19 mouse cellular contexts compared by ENCODE assay signal in the genomic region with DNA sequence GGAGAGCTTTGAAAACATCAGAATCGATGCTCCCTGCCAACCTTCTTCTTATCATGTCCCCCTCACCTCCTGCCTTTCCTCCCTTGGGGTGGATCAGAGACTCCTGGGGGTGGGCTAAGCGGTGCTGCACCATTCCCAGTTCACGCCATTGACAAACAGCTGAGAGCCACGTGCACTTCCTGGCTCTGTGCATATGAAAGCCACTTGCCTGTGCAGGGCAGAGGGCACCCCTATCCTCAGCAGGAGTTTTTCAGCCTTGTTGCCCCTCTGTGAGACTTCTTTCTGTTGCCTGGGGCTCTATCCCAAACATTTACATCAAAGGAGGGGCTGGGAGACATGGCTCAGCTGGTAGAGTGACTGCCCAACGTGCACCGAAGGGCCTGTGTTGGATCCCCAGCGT.
DNase-seq lines count a peak whose midpoint lies in the region; ATAC-seq and TF ChIP-seq lines count a peak whose summit lies in the region.
"Had no signal": no experiment of that assay in that cellular context is flagged by ENCODE, and none has a peak within 500 bp of the region (broad histone marks: within the 10 kb centered on the region; RNA-seq: fewer than 3 reads in every experiment).

No protein-coding gene starts in this region.

- no peak overlapping the region for H3K9ac ChIP-seq in hindbrain, embryonic 12.5 days
- no peak overlapping the region for H3K9ac ChIP-seq in neural tube, embryonic 15.5 days (replicated peaks)
- H3K9ac ChIP-seq in stomach, postnatal 0 days (ENCODE audit: low read length) = no peak overlapping the region; the same call in 1 of the 2 replicates
- H3K9ac ChIP-seq: heart, embryonic 13.5 days; hindbrain, embryonic 13.5 days had no signal

- ATAC-seq in hindbrain, embryonic 12.5 days (ENCODE audit: low FRiP score) = no peak
- no peak for ATAC-seq in neural tube, embryonic 15.5 days (ENCODE audit: low FRiP score)
- ATAC-seq in stomach, postnatal 0 days (ENCODE audit: low FRiP score, low TSS enrichment) = no peak
- ATAC-seq: activated CD4-positive, CD25-positive, alpha-beta regulatory T cell, adult 4 months; forebrain, embryonic 14.5 days; hindbrain, postnatal 0 days had no signal

- H3K4me2 ChIP-seq in hindbrain, embryonic 12.5 days (replicated peaks) = no peak overlapping the region
- H3K4me2 ChIP-seq in neural tube, embryonic 15.5 days = no peak overlapping the region
- no peak overlapping the region for H3K4me2 ChIP-seq in stomach, postnatal 0 days (replicated peaks; ENCODE audit: low read depth)
- H3K4me2 ChIP-seq: hindbrain, embryonic 13.5 days had no signal

- no peak for TF ChIP-seq CTCF in stomach, postnatal 0 days (IDR thresholded peaks at IDR 0.05; ENCODE audit: low read depth)

- intact Hi-C loops in left cerebral cortex, postnatal 10 days (cut with DNase I) = no loop called here
- intact Hi-C loops in left cerebral cortex, postnatal 14 days (cut with DNase I) = no loop called here

- DNase-seq in hindbrain, embryonic 10.5 days (ENCODE audit: low spot score) = peak; percentile 33
- peak; percentile 33 for DNase-seq in neural tube, embryonic 10.5 days (ENCODE audit: extremely low spot score, low spot score)
- DNase-seq in embryonic facial prominence, embryonic 10.5 days (ENCODE audit: low spot score) = no peak
- DNase-seq in stomach, postnatal 0 days (ENCODE audit: low spot score) = peak; percentile 25
- DNase-seq in left cerebral cortex, postnatal 10 days (ENCODE audit: extremely low spot score in 1 of 2, low spot score in 2 of 2) = no peak
- DNase-seq in left cerebral cortex, postnatal 14 days (ENCODE audit: low spot score in 2 of 2) = no peak
- DNase-seq: cerebellum, adult 18-20 months; cerebellum, adult 9-11 months; cerebellum, postnatal 36 days; gastrocnemius, postnatal 36 days; heart, adult 18-20 months; heart, postnatal 36 days had no signal

- H3K27ac ChIP-seq in hindbrain, embryonic 10.5 days = peak overlapping the region; percentile 9; the same call in 1 of the 2 replicates
- no peak overlapping the region for H3K27ac ChIP-seq in hindbrain, embryonic 12.5 days
- H3K27ac ChIP-seq in neural tube, embryonic 15.5 days (replicated peaks) = no peak overlapping the region
- peak overlapping the region; percentile 66 for H3K27ac ChIP-seq in embryonic facial prominence, embryonic 10.5 days (replicated peaks)
- no peak overlapping the region for H3K27ac ChIP-seq in stomach, postnatal 0 days (replicated peaks)
- H3K27ac ChIP-seq: heart, embryonic 13.5 days; hindbrain, embryonic 13.5 days; hindbrain, postnatal 0 days had no signal

- peaks cover 20% of the 10 kb centered on the region for H3K4me1 ChIP-seq in hindbrain, embryonic 10.5 days (replicated peaks)
- peaks cover 5% of the 10 kb centered on the region for H3K4me1 ChIP-seq in hindbrain, embryonic 12.5 days
- H3K4me1 ChIP-seq in neural tube, embryonic 15.5 days = peaks cover 10% of the 10 kb centered on the region
- peaks cover 48% of the 10 kb centered on the region for H3K4me1 ChIP-seq in embryonic facial prominence, embryonic 10.5 days
- 0 out of 2 replicates have a peak, but pooled peaks cover 6% of the 10 kb centered on the region for H3K4me1 ChIP-seq in stomach, postnatal 0 days (replicated peaks; ENCODE audit: control insufficient read depth, insufficient read depth)

- H3K36me3 ChIP-seq in hindbrain, embryonic 10.5 days = no peaks in the 10 kb centered on the region
- no peaks in the 10 kb centered on the region for H3K36me3 ChIP-seq in hindbrain, embryonic 12.5 days
- no peaks in the 10 kb centered on the region for H3K36me3 ChIP-seq in neural tube, embryonic 15.5 days
- H3K36me3 ChIP-seq in embryonic facial prominence, embryonic 10.5 days (replicated peaks) = no peaks in the 10 kb centered on the region
- no peaks in the 10 kb centered on the region for H3K36me3 ChIP-seq in stomach, postnatal 0 days (ENCODE audit: control insufficient read depth, insufficient read depth, low read length)
- H3K36me3 ChIP-seq: heart, embryonic 13.5 days; hindbrain, embryonic 13.5 days had no signal

- 14% methylated on average over 7 of the region's 7 CpGs for WGBS in hindbrain, embryonic 10.5 days
- 15% methylated on average over 7 of the region's 7 CpGs for WGBS in hindbrain, embryonic 12.5 days
- 30% methylated on average over 7 of the region's 7 CpGs for WGBS in neural tube, embryonic 15.5 days
- 36% methylated on average over 7 of the region's 7 CpGs for WGBS in embryonic facial prominence, embryonic 10.5 days
- 57% methylated on average over 7 of the region's 7 CpGs for WGBS in stomach, postnatal 0 days

- no peaks in the 10 kb centered on the region for H3K9me3 ChIP-seq in hindbrain, embryonic 10.5 days
- H3K9me3 ChIP-seq in hindbrain, embryonic 12.5 days (replicated peaks) = no peaks in the 10 kb centered on the region
- no peaks in the 10 kb centered on the region for H3K9me3 ChIP-seq in neural tube, embryonic 15.5 days (replicated peaks)
- no peaks in the 10 kb centered on the region for H3K9me3 ChIP-seq in embryonic facial prominence, embryonic 10.5 days
- H3K9me3 ChIP-seq in stomach, postnatal 0 days (ENCODE audit: control insufficient read depth, low read length) = no peaks in the 10 kb centered on the region
- H3K9me3 ChIP-seq: heart, embryonic 13.5 days; hindbrain, embryonic 13.5 days had no signal

- peaks cover 35% of the 10 kb centered on the region for H3K27me3 ChIP-seq in hindbrain, embryonic 10.5 days (ENCODE audit: insufficient read depth, poor library complexity, severe bottlenecking)
- no peaks in the 10 kb centered on the region for H3K27me3 ChIP-seq in hindbrain, embryonic 12.5 days
- no peaks in the 10 kb centered on the region for H3K27me3 ChIP-seq in neural tube, embryonic 15.5 days (replicated peaks)
- peaks cover 78% of the 10 kb centered on the region for H3K27me3 ChIP-seq in embryonic facial prominence, embryonic 10.5 days (replicated peaks; ENCODE audit: low read depth, poor library complexity, severe bottlenecking)
- H3K27me3 ChIP-seq in stomach, postnatal 0 days (ENCODE audit: control insufficient read depth, insufficient read depth, low read length) = no peaks in the 10 kb centered on the region
- H3K27me3 ChIP-seq: hindbrain, embryonic 13.5 days had no signal

- TF ChIP-seq EP300 in stomach, postnatal 0 days (optimal IDR thresholded peaks at IDR 0.05) = no peak

- H3K4me3 ChIP-seq in hindbrain, embryonic 10.5 days = no peak overlapping the region
- no peak overlapping the region for H3K4me3 ChIP-seq in hindbrain, embryonic 12.5 days
- no peak overlapping the region for H3K4me3 ChIP-seq in neural tube, embryonic 15.5 days (replicated peaks)
- H3K4me3 ChIP-seq in embryonic facial prominence, embryonic 10.5 days = no peak overlapping the region
- no peak overlapping the region for H3K4me3 ChIP-seq in stomach, postnatal 0 days (ENCODE audit: low read depth, low read length)
- H3K4me3 ChIP-seq: heart, embryonic 13.5 days; hindbrain, embryonic 13.5 days had no signal

Comparison
In these comparisons a context has a peak if more than half of its experiments do, and no peak if none do; other contexts are left out.
1. H3K27ac ChIP-seq: peak in hindbrain, embryonic 10.5 days (single experiment) and embryonic facial prominence, embryonic 10.5 days (single experiment); none in hindbrain, embryonic 12.5 days (single experiment), neural tube, embryonic 15.5 days (single experiment) and stomach, postnatal 0 days (single experiment).
2. DNase-seq: peak in hindbrain, embryonic 10.5 days (single experiment), neural tube, embryonic 10.5 days (single experiment) and stomach, postnatal 0 days (single experiment); none in embryonic facial prominence, embryonic 10.5 days (single experiment), left cerebral cortex, postnatal 10 days (0 of 2) and left cerebral cortex, postnatal 14 days (0 of 2).